Mouse (Mus musculus) liver, postnatal 0 days (tissue): Measurements from ENCODE around the gene Lars2.

ENCODE experiments used
- CTCF ChIP-seq: sonication (generic); IDR thresholded peaks from 2 replicates; pipeline ENCODE4 v1.5.1; 2016; ENCODE audit warnings: antibody characterized with exemption, low read depth
- EP300 ChIP-seq: IDR thresholded peaks from 2 replicates; pipeline ENCODE4 v1.6.1; 2016; ENCODE audit warnings: antibody characterized with exemption, low read depth, mild to moderate bottlenecking

GRCm38 (mm10) chr9:123489727-123490343, 123.1 kb downstream of the Lars2 start:
- no peak for TF ChIP-seq CTCF
- no peak for TF ChIP-seq EP300
